Mouse (Mus musculus): ENCODE data around the gene Atp5d. TPM values are rescaled to one million over a fixed set of nuclear protein-coding genes. Genes with fewer than 3 reads are reported as not detected.

Gene Atp5d
- total RNA-seq, 1 experiment = 226 TPM

DNA sequence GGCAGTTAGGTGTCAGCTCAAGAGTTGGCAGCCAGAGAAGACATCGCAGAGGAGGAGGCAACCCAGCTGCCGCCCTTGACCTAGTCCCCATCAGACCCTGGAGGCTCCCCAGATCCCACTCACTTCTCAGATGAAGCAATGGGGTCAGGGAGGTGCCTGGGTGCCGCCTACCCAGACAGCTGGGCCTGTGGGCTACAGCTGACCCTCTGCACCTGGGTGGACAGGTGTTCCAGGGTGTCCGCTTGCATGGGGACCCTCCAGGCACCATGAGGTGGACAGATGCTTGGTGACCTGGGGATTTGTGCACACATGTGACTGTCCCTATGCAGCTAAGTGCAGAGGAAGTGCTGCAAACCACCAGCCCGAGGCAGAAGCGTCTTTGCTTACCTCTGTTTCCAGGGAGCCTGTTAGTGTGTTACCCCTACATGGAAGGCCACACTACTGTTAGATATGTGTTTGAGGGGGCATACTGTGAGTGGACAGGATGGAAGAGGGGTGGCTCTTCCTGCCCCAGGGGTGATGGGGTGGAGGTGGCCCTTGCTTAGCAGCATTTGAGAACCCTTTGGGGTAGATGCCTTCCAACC is 24.4 kb downstream of the Atp5d start:
- no peak overlapping the region for H3K9ac ChIP-seq (ENCODE audit: insufficient read depth, low read depth, low read length, poor library complexity, severe bottlenecking)
- in situ Hi-C loops (cut with MboI; ENCODE audit: low sequenced_read_pairs in 2 of 2, unreplicated experiment in 2 of 2) = no loop called here
- no peak for DNase-seq (ENCODE audit: low read depth, low spot score)
- TF ChIP-seq CHD2 (IDR thresholded peaks at IDR 0.05; ENCODE audit: low read depth, low read length) (no peak), ZNF384 (IDR thresholded peaks at IDR 0.05; ENCODE audit: low read depth, low read length) (no peak), ZC3H11A (IDR thresholded peaks at IDR 0.05; ENCODE audit: borderline replicate concordance, low read depth, low read length) (no peak), MAFK (IDR thresholded peaks at IDR 0.05; ENCODE audit: insufficient read depth, low read depth, low read length) (no peak), HCFC1 (IDR thresholded peaks at IDR 0.05; ENCODE audit: borderline replicate concordance, insufficient read depth, low read length) (no peak)
- no peaks in the 10 kb centered on the region for H3K9me3 ChIP-seq (ENCODE audit: control insufficient read depth, insufficient read depth, low read depth, low read length)
- H3K4me3 ChIP-seq (ENCODE audit: insufficient read depth in 1 of 2, low read depth in 1 of 2, low read length in 2 of 2, poor library complexity in 1 of 2, severe bottlenecking in 1 of 2) = no peak overlapping the region
- H3K4me1 ChIP-seq (ENCODE audit: control insufficient read depth in 2 of 2, insufficient read depth in 2 of 2, low read length in 2 of 2, poor library complexity in 1 of 2) = peaks cover 11 to 41% of the 10 kb centered on the region in 2 experiments
- H3K27ac ChIP-seq (ENCODE audit: insufficient read depth, low read depth, low read length, poor library complexity, severe bottlenecking) = no peak overlapping the region
- H3K36me3 ChIP-seq (ENCODE audit: control insufficient read depth, insufficient read depth, low read length, poor library complexity, severe bottlenecking) = no peaks in the 10 kb centered on the region

DNA sequence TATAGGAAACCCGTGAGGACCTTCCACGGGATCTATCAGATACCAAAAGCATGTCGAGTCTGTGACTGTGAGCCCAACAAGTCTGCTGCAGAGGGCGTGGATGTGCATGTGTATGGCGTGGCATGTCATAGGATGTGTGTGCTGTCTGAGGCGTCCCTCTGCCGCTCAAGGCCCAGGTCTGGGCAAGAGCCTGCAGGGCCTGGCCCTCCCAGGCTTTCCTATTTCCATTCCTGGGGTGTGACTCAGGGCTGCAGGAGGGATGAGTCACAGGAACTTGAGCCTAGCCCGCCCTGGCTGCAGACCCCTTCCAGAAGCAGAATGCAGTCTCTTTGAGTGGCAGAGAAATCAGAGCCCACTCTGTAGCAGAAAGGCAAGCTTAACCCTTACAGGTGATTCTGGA is 25.3 kb downstream of the Atp5d start:
- no peak overlapping the region for H3K4me3 ChIP-seq (ENCODE audit: insufficient read depth in 1 of 2, low read depth in 1 of 2, low read length in 2 of 2, poor library complexity in 1 of 2, severe bottlenecking in 1 of 2)
- peak; percentile 53; the same call in 1 of the 2 replicates for TF ChIP-seq ZNF384 (IDR thresholded peaks at IDR 0.05; ENCODE audit: low read depth, low read length)
- TF ChIP-seq MAFK (IDR thresholded peaks at IDR 0.05; ENCODE audit: insufficient read depth, low read depth, low read length) = no peak
- H3K9me3 ChIP-seq (ENCODE audit: control insufficient read depth, insufficient read depth, low read depth, low read length) = no peaks in the 10 kb centered on the region
- no peaks in the 10 kb centered on the region for H3K36me3 ChIP-seq (ENCODE audit: control insufficient read depth, insufficient read depth, low read length, poor library complexity, severe bottlenecking)
- DNase-seq (ENCODE audit: low read depth, low spot score) = no peak
- H3K4me1 ChIP-seq (ENCODE audit: control insufficient read depth in 2 of 2, insufficient read depth in 2 of 2, low read length in 2 of 2, poor library complexity in 1 of 2) = peaks cover 11 to 39% of the 10 kb centered on the region in 2 experiments
- no peak overlapping the region for H3K9ac ChIP-seq (ENCODE audit: insufficient read depth, low read depth, low read length, poor library complexity, severe bottlenecking)
- in situ Hi-C loops (cut with MboI; ENCODE audit: low sequenced_read_pairs in 2 of 2, unreplicated experiment in 2 of 2) = no loop called here
- no peak overlapping the region for H3K27ac ChIP-seq (ENCODE audit: insufficient read depth, low read depth, low read length, poor library complexity, severe bottlenecking)

DNA sequence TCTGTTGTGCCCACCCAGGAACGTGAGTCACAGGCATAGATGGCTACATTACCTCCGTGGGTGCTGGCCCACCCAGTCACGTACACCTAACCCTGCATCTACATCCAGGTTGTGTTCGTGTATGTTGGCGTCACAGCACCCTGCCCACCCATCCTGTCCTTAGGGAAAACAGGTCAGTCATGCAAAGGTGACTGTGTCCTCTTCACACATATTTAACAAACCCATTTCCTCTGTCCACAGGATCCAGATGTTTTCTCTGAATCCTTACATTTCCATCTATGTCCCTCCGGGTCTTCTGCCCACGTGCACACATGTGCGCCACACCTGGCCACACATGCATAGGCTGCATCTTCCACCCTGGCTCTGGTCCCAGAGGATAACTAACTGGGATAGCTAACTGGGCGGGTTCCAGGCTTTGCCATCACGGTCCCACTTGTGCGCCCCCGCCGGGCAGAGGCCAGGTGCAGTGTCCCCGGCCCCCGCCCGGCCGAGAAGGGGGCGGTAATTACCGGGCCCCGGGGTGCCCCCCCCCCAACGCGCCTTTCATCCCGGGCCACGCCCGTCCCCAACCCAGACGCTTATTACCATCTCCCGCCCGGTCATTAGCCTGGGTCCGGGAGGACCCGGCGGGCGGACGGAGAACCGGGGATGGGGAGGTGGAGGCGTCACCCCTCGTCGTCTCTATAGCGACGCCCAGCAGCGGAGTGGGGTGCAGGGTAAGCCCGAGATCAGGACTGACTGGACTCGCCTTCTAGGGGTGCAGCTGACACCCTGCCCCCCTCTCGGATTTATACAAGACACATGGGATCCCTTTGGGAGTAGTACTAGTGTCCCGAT is 25.9 kb downstream of the Atp5d start:
- TF ChIP-seq ZNF384 (IDR thresholded peaks at IDR 0.05; ENCODE audit: low read depth, low read length) = no peak

DNA sequence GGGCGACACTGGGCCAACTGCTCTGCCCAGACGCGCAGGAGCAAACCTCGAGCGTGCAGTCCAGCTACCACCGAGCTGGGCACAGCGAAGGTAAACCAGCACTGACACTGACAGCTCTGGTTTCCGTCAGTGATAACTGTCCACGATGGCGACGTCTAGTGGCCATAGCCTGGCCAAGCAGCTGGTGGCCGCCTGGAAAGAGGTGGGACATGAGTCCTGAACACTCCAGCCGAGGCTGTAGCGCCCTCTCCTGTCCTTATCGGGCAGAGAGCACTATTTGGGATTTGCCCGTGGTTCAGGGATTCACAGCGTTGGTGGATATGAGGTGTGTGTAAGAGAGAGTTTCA is 26.5 kb downstream of the Atp5d start:
- H3K27ac ChIP-seq (ENCODE audit: insufficient read depth, low read depth, low read length, poor library complexity, severe bottlenecking) = no peak overlapping the region
- in situ Hi-C loops (cut with MboI; ENCODE audit: low sequenced_read_pairs in 2 of 2, unreplicated experiment in 2 of 2) = no loop called here
- DNase-seq (ENCODE audit: low read depth, low spot score) = peak; percentile 85
- no peaks in the 10 kb centered on the region for H3K9me3 ChIP-seq (ENCODE audit: control insufficient read depth, insufficient read depth, low read depth, low read length)
- no peak overlapping the region for H3K9ac ChIP-seq (ENCODE audit: insufficient read depth, low read depth, low read length, poor library complexity, severe bottlenecking)
- H3K4me3 ChIP-seq (ENCODE audit: insufficient read depth in 1 of 2, low read depth in 1 of 2, low read length in 2 of 2, poor library complexity in 1 of 2, severe bottlenecking in 1 of 2) = peak overlapping the region; percentile 20 to 44; a peak in 2 of 4 replicates
- H3K4me1 ChIP-seq (ENCODE audit: control insufficient read depth in 2 of 2, insufficient read depth in 2 of 2, low read length in 2 of 2, poor library complexity in 1 of 2) = peaks cover 11 to 32% of the 10 kb centered on the region in 2 experiments
- peaks cover 4% of the 10 kb centered on the region for H3K36me3 ChIP-seq (ENCODE audit: control insufficient read depth, insufficient read depth, low read length, poor library complexity, severe bottlenecking)
- peak; percentile 98 for TF ChIP-seq ZC3H11A (IDR thresholded peaks at IDR 0.05; ENCODE audit: borderline replicate concordance, low read depth, low read length)
- 0 out of 2 replicates have a peak, but pooled peaks have one; percentile 9 for TF ChIP-seq MAFK (IDR thresholded peaks at IDR 0.05; ENCODE audit: insufficient read depth, low read depth, low read length)
- TF ChIP-seq HCFC1 (IDR thresholded peaks at IDR 0.05; ENCODE audit: borderline replicate concordance, insufficient read depth, low read length) = peak; percentile 69; the same call in 1 of the 2 replicates
- TF ChIP-seq ZNF384 (IDR thresholded peaks at IDR 0.05; ENCODE audit: low read depth, low read length) = 0 out of 2 replicates have a peak, but pooled peaks have one; percentile 23
- TF ChIP-seq CHD2 (IDR thresholded peaks at IDR 0.05; ENCODE audit: low read depth, low read length) = no peak

More for the DNA sequence above, 25.9 kb downstream of the Atp5d start:
- DNase-seq (ENCODE audit: low read depth, low spot score) = no peak
- Histone ChIP-seq H3K4me3 (ENCODE audit: insufficient read depth in 1 of 2, low read depth in 1 of 2, low read length in 2 of 2, poor library complexity in 1 of 2, severe bottlenecking in 1 of 2) (peak overlapping the region; percentile 20 to 44; a peak in 2 of 4 replicates), H3K27ac (ENCODE audit: insufficient read depth, low read depth, low read length, poor library complexity, severe bottlenecking) (no peak overlapping the region), H3K9me3 (ENCODE audit: control insufficient read depth, insufficient read depth, low read depth, low read length) (no peaks in the 10 kb centered on the region), H3K9ac (ENCODE audit: insufficient read depth, low read depth, low read length, poor library complexity, severe bottlenecking) (no peak overlapping the region), H3K36me3 (ENCODE audit: control insufficient read depth, insufficient read depth, low read length, poor library complexity, severe bottlenecking) (no peaks in the 10 kb centered on the region), H3K4me1 (ENCODE audit: control insufficient read depth in 2 of 2, insufficient read depth in 2 of 2, low read length in 2 of 2, poor library complexity in 1 of 2) (peaks cover 11 to 33% of the 10 kb centered on the region in 2 experiments)
- in situ Hi-C loops (cut with MboI; ENCODE audit: low sequenced_read_pairs in 2 of 2, unreplicated experiment in 2 of 2) = no loop called here
